Mouse (Mus musculus): ENCODE results near the gene Mpped1.

The Mpped1 gene

DNA sequence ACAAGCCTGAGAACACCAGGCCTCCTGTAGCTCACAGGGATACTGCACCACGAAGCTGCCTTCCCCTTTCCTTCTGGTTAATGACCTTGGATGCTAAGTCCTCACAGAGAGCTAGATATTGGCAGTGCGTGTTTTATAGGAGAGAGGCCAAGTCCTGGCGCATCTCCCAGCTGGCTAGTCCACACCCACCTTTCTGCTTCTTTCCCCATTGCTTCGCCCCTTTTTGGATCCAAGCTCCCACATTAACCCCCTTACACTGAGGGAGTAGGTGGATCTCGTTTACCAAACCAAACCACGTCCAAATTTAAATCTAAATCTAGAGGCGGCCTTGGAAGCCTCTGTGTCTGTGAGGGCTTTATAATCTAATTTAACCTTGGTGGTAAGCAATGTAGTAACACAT lies 115.0 kb downstream of the Mpped1 start:
- DNase-seq: no peak

DNA sequence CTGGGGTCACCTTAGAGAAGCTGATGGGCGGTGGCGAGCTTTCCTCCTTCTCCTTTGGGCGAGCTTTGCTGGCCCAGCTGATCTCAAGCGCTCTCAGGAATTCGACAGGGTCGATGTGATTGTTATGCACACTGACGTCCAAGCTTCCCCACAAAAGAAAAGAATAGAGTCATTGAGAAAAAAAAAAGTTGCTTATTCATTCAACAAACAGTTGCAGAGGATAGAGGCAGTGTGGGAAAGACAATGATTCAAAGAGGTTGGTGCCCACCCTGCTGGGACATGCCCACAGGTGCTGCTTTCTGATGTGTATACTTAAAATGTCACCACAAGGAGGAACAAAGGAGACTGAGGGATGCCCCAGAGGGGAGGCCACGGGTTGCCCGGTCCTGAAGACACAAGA lies 116.7 kb downstream of the Mpped1 start:
- DNase-seq: no peak

DNA sequence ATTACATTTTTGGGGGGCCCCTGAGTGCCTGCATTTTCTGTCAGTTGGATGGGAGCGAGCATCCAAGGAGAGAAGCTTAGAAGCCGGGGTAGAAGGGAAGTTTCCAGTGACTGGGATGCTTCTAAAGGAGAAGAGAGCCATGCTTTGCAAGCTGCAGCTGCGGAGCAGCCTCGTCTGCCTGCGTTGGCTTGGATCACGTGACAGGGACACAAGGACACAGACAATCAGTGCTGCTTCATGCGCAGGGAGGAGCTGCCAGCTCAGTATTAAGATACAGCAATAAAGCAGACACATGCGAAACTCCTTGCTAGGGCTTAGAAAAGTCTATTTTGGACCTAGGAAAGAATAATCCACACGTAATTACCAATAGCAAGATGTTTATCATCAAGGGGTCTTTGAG lies 118.0 kb downstream of the Mpped1 start:
- DNase-seq: peak; percentile 66

DNA sequence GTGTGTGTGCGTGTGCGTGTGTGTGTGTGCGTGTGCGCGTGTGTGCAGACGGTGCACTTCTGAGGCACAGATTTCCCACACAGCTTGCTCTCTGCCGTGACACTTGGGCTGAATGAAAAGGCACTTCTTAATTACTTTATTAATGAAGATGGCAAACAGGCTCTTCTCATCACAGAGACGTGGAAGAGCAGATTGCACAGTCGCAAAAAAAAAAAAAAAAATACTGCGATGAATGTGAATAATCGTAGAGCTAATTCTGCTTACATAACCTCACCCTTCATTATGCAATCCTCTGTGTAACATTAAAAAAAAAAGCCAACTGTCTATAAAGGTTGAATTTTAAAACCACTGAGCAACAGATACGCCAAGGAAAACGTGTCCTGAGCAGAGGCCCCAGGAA lies 127.2 kb downstream of the Mpped1 start:
- DNase-seq: no peak
